Mouse (Mus musculus) cerebellum, adult 2 months (tissue): Measurements from ENCODE around the gene Ndufa10. TPM values are rescaled to one million over a fixed set of nuclear protein-coding genes. Genes with fewer than 3 reads are reported as not detected.
A peak's percentile ranks its signal among the peaks of the same experiment; 100 is the strongest.

Experiments
- DNase-seq, 2 experiments: peaks; one replicate each; pipeline ENCODE4 v3.0.0; 2021
- H3K27ac ChIP-seq: fragments of 200-500 bp; 2 replicates; pipeline ENCODE4 v1.5.1; 2012; ENCODE audit warnings: low read length, control low read depth, inconsistent platforms; ENCODE audit not compliant: insufficient read depth
- H3K27me3 ChIP-seq: fragments of 200-500 bp; 2 replicates; pipeline ENCODE4 v1.6.1; 2012; ENCODE audit warnings: inconsistent platforms, mild to moderate bottlenecking, low read length, moderate library complexity; ENCODE audit not compliant: control insufficient read depth, insufficient read depth
- H3K4me1 ChIP-seq: fragments of 200-500 bp; 2 replicates; pipeline ENCODE4 v1.6.1; 2011; ENCODE audit warnings: low read length; ENCODE audit not compliant: control insufficient read depth, insufficient read depth
- H3K4me3 ChIP-seq: fragments of 200-500 bp; replicated peaks from 2 replicates; pipeline ENCODE3; 2011; ENCODE audit warnings: mild to moderate bottlenecking, low read depth, low read length, control low read depth; ENCODE audit not compliant: insufficient read depth
- CTCF ChIP-seq: fragments of 200-500 bp; IDR thresholded peaks from 2 replicates; pipeline ENCODE4 v1.5.1; 2011; ENCODE audit warnings: low read depth, mild to moderate bottlenecking, control low read depth, low read length, moderate library complexity, borderline replicate concordance; ENCODE audit not compliant: insufficient read depth
- POLR2A ChIP-seq: fragments of 200-500 bp; IDR thresholded peaks from 2 replicates; pipeline ENCODE4 v1.6.1; 2011; ENCODE audit warnings: low read length, control low read depth, borderline replicate concordance; ENCODE audit not compliant: insufficient read depth
- WGBS: fragments of 180-500 bp; shearing (Covaris S2); methylation state at CpG from one replicate; pipeline ENCODE4 v1.1.7; 2018; 5-methylcytosine and 5-hydroxymethylcytosine counted together
- polyA plus RNA-seq: library from polyadenylated mRNA; depleted of rRNA; stranded (reverse); fragments of >200 nt; gene quantifications from 2 replicates; pipeline ENCODE4 v1.2.3, GENCODE M21; 2012

Gene Ndufa10
- polyA plus RNA-seq, 1 experiment, result 229 TPM

GRCm38 (mm10) chr1:92437678-92438271 is 35.9 kb downstream of the Ndufa10 start:
- WGBS, result 4% methylated on average over 9 of the region's 9 CpGs
- peak; percentile 84 to 87 for DNase-seq
- no peaks in the 10 kb centered on the region for H3K27me3 ChIP-seq
- TF ChIP-seq CTCF, result no peak
- TF ChIP-seq POLR2A, result no peak
- peaks cover 44% of the 10 kb centered on the region for H3K4me1 ChIP-seq
- peak overlapping the region; percentile 55 for H3K27ac ChIP-seq
- H3K4me3 ChIP-seq, result no peak overlapping the region

GRCm38 (mm10) chr1:92436831-92437321 is 36.8 kb downstream of the Ndufa10 start:
- DNase-seq, result peak; percentile 65 to 66
- TF ChIP-seq CTCF, result no peak; the same call in 1 of the 2 replicates

DNA sequence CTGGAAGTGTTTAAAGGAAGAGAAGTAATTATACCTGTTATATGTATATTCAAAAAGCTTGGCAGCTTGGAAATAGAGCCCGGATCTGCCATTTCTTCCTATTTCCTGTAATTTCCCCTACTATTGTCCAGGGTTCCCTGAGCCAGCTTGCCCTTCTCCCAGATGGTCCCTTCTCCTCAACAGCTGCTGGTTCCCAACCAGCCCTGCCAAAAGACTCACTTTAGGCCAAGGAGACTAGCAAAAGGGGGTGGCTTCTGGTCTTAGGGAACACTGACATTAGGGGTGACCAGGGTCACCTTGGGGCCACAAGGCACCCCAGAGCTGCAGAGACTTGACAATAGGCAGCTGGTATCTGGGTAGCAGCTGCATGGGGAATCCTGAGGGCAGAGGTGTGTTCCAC is 38.7 kb downstream of the Ndufa10 start:
- WGBS, result 69% methylated on average over 1 of the region's 1 CpGs
- Histone ChIP-seq H3K4me1 (peaks cover 38% of the 10 kb centered on the region), H3K4me3 (no peak overlapping the region), H3K27me3 (no peaks in the 10 kb centered on the region), H3K27ac (no peak overlapping the region)
- no peak for TF ChIP-seq CTCF
- no peak for TF ChIP-seq POLR2A
- DNase-seq, result no peak

More at GRCm38 (mm10) chr1:92436831-92437321, 36.8 kb downstream of the Ndufa10 start:
- 8% methylated on average over 4 of the region's 4 CpGs for WGBS
- H3K4me3 ChIP-seq, result no peak overlapping the region
- no peaks in the 10 kb centered on the region for H3K27me3 ChIP-seq
- H3K4me1 ChIP-seq, result peaks cover 44% of the 10 kb centered on the region
- H3K27ac ChIP-seq, result peak overlapping the region; percentile 47; the same call in 1 of the 2 replicates

GRCm38 (mm10) chr1:92432791-92433190 is 40.9 kb downstream of the Ndufa10 start:
- WGBS, result 86% methylated on average over 9 of the region's 9 CpGs
- DNase-seq, result no peak
- Histone ChIP-seq H3K4me1 (peaks cover 29% of the 10 kb centered on the region), H3K4me3 (no peak overlapping the region), H3K27me3 (no peaks in the 10 kb centered on the region), H3K27ac (no peak overlapping the region)
- TF ChIP-seq POLR2A, result no peak
- TF ChIP-seq CTCF, result no peak

GRCm38 (mm10) chr1:92432098-92432497 is 41.6 kb downstream of the Ndufa10 start:
- H3K4me3 ChIP-seq, result no peak overlapping the region
- no peak for DNase-seq
- H3K27ac ChIP-seq, result no peak overlapping the region
- TF ChIP-seq POLR2A (no peak), CTCF (no peak)
- H3K4me1 ChIP-seq, result peaks cover 22% of the 10 kb centered on the region
- H3K27me3 ChIP-seq, result no peaks in the 10 kb centered on the region
- WGBS, result 54% methylated on average over 4 of the region's 4 CpGs

- Histone ChIP-seq H3K4me3 (no peak overlapping the region), H3K27me3 (no peaks in the 10 kb centered on the region), H3K4me1 (peaks cover 15% of the 10 kb centered on the region), H3K27ac (no peak overlapping the region)
- TF ChIP-seq POLR2A (no peak), CTCF (no peak)
- no peak for DNase-seq
- 48% methylated on average over 3 of the region's 3 CpGs for WGBS
Observed at GRCm38 (mm10) chr1:92431420-92431819, 42.2 kb downstream of the Ndufa10 start.

- Histone ChIP-seq H3K27me3 (no peaks in the 10 kb centered on the region), H3K27ac (no peak overlapping the region), H3K4me1 (peaks cover 13% of the 10 kb centered on the region), H3K4me3 (no peak overlapping the region)
- TF ChIP-seq CTCF, result no peak
- TF ChIP-seq POLR2A, result no peak
- 97% methylated on average over 1 of the region's 1 CpGs for WGBS
- DNase-seq, result no peak
Observed at GRCm38 (mm10) chr1:92430991-92431390, 42.7 kb downstream of the Ndufa10 start.

- Histone ChIP-seq H3K27me3 (no peaks in the 10 kb centered on the region), H3K4me3 (no peak overlapping the region), H3K27ac (no peak overlapping the region), H3K4me1 (no peaks in the 10 kb centered on the region)
- DNase-seq, result no peak
- no peak for TF ChIP-seq POLR2A
- TF ChIP-seq CTCF, result no peak
- WGBS, result 45% methylated on average over 7 of the region's 7 CpGs
Observed at GRCm38 (mm10) chr1:92424714-92425113, 48.9 kb downstream of the Ndufa10 start.
